Mouse (Mus musculus) macrophage (primary cell): ENCODE data around the gene Rfesd. TPM values are rescaled to one million over a fixed set of nuclear protein-coding genes. Genes with fewer than 3 reads are reported as not detected.

Experiments used
- polyA plus RNA-seq: library from polyadenylated mRNA; stranded (reverse); fragments of 250-400 nt; gene quantifications from 3 replicates; pipeline ENCODE4 v1.2.4, GENCODE M21; 2018; ENCODE audit warnings: inconsistent platforms

Gene Rfesd
- polyA plus RNA-seq, 1 experiment from 2014 or later, result 15.2 TPM

Other genes starting within 250 kb of the Rfesd start
- 88.5 to 399 TPM (median 89.8 TPM) in 3 replicates for gene Glrx, start 178.9 kb downstream of the Rfesd start, polyA plus RNA-seq
- 0.11 to 0.17 TPM (median 0.11 TPM) in 3 replicates for gene Rhobtb3, start 74.8 kb downstream of the Rfesd start, polyA plus RNA-seq
- not detected in 3 replicates for gene Spata9, start 51.6 kb downstream of the Rfesd start, polyA plus RNA-seq
- not detected in 3 replicates for gene Gpr150, start 38.3 kb upstream of the Rfesd start, polyA plus RNA-seq
- 7.7 to 13.7 TPM (median 13.1 TPM) in 3 replicates for gene Arsk, start 79.9 kb upstream of the Rfesd start, polyA plus RNA-seq
- gene Ttc37, start 80.0 kb upstream of the Rfesd start, polyA plus RNA-seq, result 6.7 to 12.3 TPM (median 7.3 TPM) in 3 replicates